Mouse (Mus musculus) embryonic facial prominence, embryonic 10.5 days (tissue): ENCODE measurements at regions not wholly inside any gene's neighbourhood (a gene's known extent, or its start where the extent isn't known, plus 50 kb on each side); places are given as distances from the start of the nearest gene placed in this dataset.

ENCODE experiments used
- DNase-seq: peaks from one replicate; pipeline ENCODE4 v3.0.0-alpha.2; 2017; ENCODE audit warnings: low spot score
- H3K27ac ChIP-seq: fragments of 300-500 bp; sonication (generic); replicated peaks from 2 replicates; pipeline ENCODE4 v1.5.1; 2016; ENCODE audit warnings: mild to moderate bottlenecking
- H3K27me3 ChIP-seq: fragments of 300-500 bp; sonication (generic); replicated peaks from 2 replicates; pipeline ENCODE4 v1.6.1; 2016; ENCODE audit warnings: low read depth, mild to moderate bottlenecking; ENCODE audit not compliant: poor library complexity, severe bottlenecking
- H3K36me3 ChIP-seq: fragments of 300-500 bp; sonication (generic); replicated peaks from 2 replicates; pipeline ENCODE4 v1.6.1; 2016; ENCODE audit warnings: mild to moderate bottlenecking, moderate library complexity
- H3K4me1 ChIP-seq: fragments of 300-500 bp; sonication (generic); 2 replicates; pipeline ENCODE4 v1.6.1; 2016
- H3K4me3 ChIP-seq: fragments of 300-500 bp; sonication (generic); 2 replicates; pipeline ENCODE4 v1.5.1; 2016; ENCODE audit warnings: mild to moderate bottlenecking, moderate library complexity
- H3K9me3 ChIP-seq: fragments of 300-500 bp; sonication (generic); 2 replicates; pipeline ENCODE4 v1.6.1; 2016; ENCODE audit warnings: mild to moderate bottlenecking
- WGBS: fragments of 180-500 bp; shearing (Covaris S2); methylation state at CpG from one replicate; pipeline ENCODE4 v1.1.7; 2016; 5-methylcytosine and 5-hydroxymethylcytosine counted together

DNA sequence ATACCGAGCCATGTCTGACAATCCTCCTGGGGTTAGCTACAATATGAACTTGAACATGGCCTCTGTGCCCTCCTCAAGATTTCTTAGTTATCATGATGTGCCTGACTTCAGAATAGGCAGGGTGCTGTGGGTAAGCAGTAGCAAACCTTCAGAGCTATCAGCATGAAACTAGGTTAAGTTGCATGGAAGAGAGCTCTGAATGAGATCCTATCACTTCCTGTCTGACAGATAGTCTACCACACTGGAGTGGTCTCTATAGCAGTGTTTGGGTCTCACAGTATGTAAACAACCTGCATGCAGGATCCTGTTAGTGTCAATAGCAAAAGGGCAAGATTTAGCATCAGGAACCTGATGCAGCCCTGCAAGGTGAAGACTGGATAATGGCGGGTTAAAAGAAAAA is 1092.3 kb downstream of the Gsdmc2 start:
- Histone ChIP-seq H3K4me3 (no peak overlapping the region), H3K36me3 (no peaks in the 10 kb centered on the region), H3K27ac (no peak overlapping the region), H3K27me3 (no peaks in the 10 kb centered on the region), H3K9me3 (no peaks in the 10 kb centered on the region), H3K4me1 (no peaks in the 10 kb centered on the region)
- 87% methylated on average over 2 of the region's 2 CpGs for WGBS
- DNase-seq, result no peak

GRCm38 (mm10) chr15:62743879-62744278 is 1101.1 kb downstream of the Gsdmc2 start:
- Histone ChIP-seq H3K9me3 (no peaks in the 10 kb centered on the region), H3K36me3 (no peaks in the 10 kb centered on the region), H3K4me1 (no peaks in the 10 kb centered on the region), H3K4me3 (no peak overlapping the region), H3K27me3 (no peaks in the 10 kb centered on the region), H3K27ac (no peak overlapping the region)
- 72% methylated on average over 3 of the region's 3 CpGs for WGBS
- DNase-seq, result no peak

DNA sequence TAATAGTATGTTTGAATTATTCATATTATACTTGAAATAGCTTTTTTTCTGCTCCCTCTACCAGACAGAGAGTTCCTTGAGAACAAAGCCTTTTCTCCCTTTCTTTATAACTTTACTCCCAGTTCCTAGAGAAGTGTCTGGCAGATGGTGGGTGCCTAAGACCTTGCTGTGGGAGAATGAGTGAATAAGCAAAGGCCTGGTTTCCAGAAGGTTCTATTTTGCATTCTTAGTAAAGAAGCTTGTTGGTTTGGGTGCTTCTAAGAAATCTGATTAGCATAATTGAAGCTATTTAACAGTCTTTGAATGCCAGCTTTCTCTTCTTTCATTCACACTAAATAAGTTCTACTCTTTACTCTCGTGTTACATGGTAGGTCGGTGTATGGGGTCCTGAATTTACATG is 1104.2 kb downstream of the Gsdmc2 start:
- Histone ChIP-seq H3K36me3 (no peaks in the 10 kb centered on the region), H3K27ac (no peak overlapping the region), H3K4me3 (no peak overlapping the region), H3K4me1 (no peaks in the 10 kb centered on the region), H3K9me3 (no peaks in the 10 kb centered on the region), H3K27me3 (no peaks in the 10 kb centered on the region)
- WGBS, result 77% methylated on average over 2 of the region's 2 CpGs
- no peak for DNase-seq

DNA sequence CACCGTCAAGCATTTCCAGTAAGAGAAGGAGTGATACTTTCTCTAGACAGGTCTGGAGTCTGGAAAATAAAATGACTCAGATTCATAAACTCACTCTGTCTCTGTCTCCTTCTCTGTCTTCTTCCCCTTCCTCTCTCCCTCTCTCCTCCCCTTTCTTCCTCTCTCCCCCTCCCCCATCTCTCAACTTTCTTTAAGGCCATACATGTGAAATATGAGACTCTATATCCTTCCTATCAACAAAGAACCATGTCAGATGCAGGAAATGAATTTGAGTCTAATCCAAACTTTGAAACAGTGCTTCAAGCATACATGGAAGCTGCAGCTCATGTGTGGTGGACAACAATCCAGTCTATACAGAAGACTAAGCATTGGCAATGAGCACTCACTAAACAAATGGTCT is 1109.6 kb downstream of the Gsdmc2 start:
- DNase-seq, result no peak
- no peak overlapping the region for H3K4me3 ChIP-seq
- H3K27ac ChIP-seq, result no peak overlapping the region
- no peaks in the 10 kb centered on the region for H3K27me3 ChIP-seq
- 79% methylated on average over 1 of the region's 1 CpGs for WGBS
- H3K36me3 ChIP-seq, result no peaks in the 10 kb centered on the region
- no peaks in the 10 kb centered on the region for H3K9me3 ChIP-seq
- peaks cover 4% of the 10 kb centered on the region for H3K4me1 ChIP-seq

DNA sequence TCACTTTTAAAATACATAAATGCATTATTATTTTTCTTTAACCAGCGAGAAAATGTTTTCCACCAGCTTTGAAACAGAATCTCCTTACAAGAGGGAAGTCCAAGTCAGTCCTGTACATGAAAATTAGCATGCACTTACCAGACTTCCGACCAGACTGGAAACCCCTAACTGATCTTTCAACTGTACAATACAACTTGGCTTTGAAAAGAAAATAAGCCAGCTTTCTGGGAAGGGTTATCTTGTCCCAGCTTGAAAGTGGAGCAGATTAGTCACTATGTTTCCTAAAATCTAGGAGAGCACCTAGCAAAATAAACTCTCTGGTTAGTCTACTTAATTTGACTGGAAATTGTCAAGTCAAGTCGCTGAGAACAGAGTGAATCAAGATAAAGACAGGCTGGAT is 1110.1 kb downstream of the Gsdmc2 start:
- Histone ChIP-seq H3K36me3 (no peaks in the 10 kb centered on the region), H3K27ac (no peak overlapping the region), H3K4me1 (peaks cover 4% of the 10 kb centered on the region), H3K27me3 (no peaks in the 10 kb centered on the region), H3K9me3 (no peaks in the 10 kb centered on the region), H3K4me3 (no peak overlapping the region)
- 75% methylated on average over 3 of the region's 3 CpGs for WGBS
- DNase-seq, result no peak

DNA sequence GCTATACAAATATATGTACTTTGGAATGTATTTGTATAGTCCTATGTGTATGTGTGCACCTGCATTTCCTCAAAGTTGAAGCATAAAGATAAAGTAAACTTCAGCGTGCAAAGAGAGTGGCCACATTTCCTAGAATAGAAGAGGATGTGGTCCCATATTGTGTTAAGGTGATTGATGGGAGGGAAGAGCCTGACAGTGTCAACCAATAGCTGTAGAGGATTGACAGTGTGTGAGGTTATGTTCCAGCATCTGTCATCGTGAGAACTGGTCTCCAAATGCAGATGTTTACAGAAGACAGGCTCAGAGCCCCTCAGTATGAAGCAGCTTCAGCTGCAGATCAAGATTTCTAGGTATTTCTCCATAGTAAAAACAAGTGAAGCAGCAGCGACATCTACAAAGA is 1114.5 kb downstream of the Gsdmc2 start:
- Histone ChIP-seq H3K27me3 (no peaks in the 10 kb centered on the region), H3K4me3 (no peak overlapping the region), H3K4me1 (peaks cover 3% of the 10 kb centered on the region), H3K9me3 (no peaks in the 10 kb centered on the region), H3K36me3 (no peaks in the 10 kb centered on the region), H3K27ac (no peak overlapping the region)
- 81% methylated on average over 3 of the region's 3 CpGs for WGBS
- DNase-seq, result no peak

- WGBS, result 56% methylated on average over 3 of the region's 3 CpGs
- Histone ChIP-seq H3K4me3 (no peak overlapping the region), H3K4me1 (no peaks in the 10 kb centered on the region), H3K27ac (no peak overlapping the region), H3K36me3 (no peaks in the 10 kb centered on the region), H3K27me3 (no peaks in the 10 kb centered on the region), H3K9me3 (no peaks in the 10 kb centered on the region)
- no peak for DNase-seq
Measured at GRCm38 (mm10) chr15:62714265-62714664, 1130.7 kb downstream of the Gsdmc2 start.

- H3K9me3 ChIP-seq, result no peaks in the 10 kb centered on the region
- no peak overlapping the region for H3K27ac ChIP-seq
- no peaks in the 10 kb centered on the region for H3K27me3 ChIP-seq
- no peaks in the 10 kb centered on the region for H3K4me1 ChIP-seq
- 85% methylated on average over 9 of the region's 9 CpGs for WGBS
- H3K36me3 ChIP-seq, result no peaks in the 10 kb centered on the region
- no peak overlapping the region for H3K4me3 ChIP-seq
- DNase-seq, result no peak
Measured at GRCm38 (mm10) chr15:62712543-62713131, 1132.3 kb downstream of the Gsdmc2 start.

DNA sequence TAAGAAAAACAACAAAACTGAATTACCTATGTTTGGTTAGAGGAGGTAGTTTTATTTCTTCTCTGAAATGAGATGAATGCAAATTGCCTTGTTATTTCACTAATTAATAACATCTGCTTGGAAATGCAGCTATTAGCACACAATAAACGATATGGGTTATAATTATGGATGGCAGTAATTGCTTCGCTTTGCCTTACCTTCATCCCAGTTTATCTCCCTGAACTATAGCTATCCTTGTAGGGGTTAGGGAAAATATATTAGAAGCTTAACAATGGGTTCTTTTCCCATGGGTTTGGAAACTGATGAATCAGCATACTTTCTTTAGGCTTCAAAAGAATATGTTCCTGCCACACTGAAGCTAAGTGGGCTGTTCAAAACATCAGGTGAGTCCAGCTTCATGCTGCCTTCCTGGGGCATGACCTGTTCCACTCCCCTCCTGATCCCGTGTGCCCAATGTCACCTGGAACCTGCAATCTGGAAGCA is 1132.9 kb downstream of the Gsdmc2 start:
- no peaks in the 10 kb centered on the region for H3K4me1 ChIP-seq
- H3K36me3 ChIP-seq, result no peaks in the 10 kb centered on the region
- H3K4me3 ChIP-seq, result no peak overlapping the region
- no peaks in the 10 kb centered on the region for H3K9me3 ChIP-seq
- no peak for DNase-seq
- no peaks in the 10 kb centered on the region for H3K27me3 ChIP-seq
- H3K27ac ChIP-seq, result no peak overlapping the region
- WGBS, result 80% methylated on average over 3 of the region's 3 CpGs

- 95% methylated on average over 2 of the region's 2 CpGs for WGBS
- H3K4me3 ChIP-seq, result no peak overlapping the region
Measured at GRCm38 (mm10) chr15:62709546-62709945, 1135.4 kb downstream of the Gsdmc2 start.

DNA sequence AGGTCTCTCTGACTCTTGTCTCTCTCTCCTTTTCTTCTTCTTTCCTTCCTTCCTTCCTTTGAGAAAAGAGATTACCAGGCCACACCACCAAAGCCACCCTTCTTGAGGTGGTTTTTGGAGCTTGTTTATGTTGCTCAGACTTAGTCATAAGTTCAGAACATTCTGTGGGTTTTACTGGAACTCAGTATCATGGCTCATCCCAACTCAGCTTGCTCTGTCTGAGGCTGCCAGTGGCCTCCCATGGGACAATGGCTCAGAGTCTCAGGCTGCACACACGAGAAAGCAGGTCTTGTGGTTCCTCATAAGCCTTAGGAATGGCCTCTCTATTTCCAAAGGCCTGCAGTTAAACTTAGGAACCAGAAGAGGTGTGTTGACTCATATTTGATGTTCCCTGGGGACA is 1146.4 kb downstream of the Gsdmc2 start:
- Histone ChIP-seq H3K4me1 (no peaks in the 10 kb centered on the region), H3K4me3 (no peak overlapping the region), H3K27ac (no peak overlapping the region), H3K36me3 (no peaks in the 10 kb centered on the region), H3K27me3 (no peaks in the 10 kb centered on the region), H3K9me3 (no peaks in the 10 kb centered on the region)
- no peak for DNase-seq
- whole genome bisulfite sequencing, result 73% methylated on average over 1 of the region's 1 CpGs

More at GRCm38 (mm10) chr15:62709546-62709945, 1135.4 kb downstream of the Gsdmc2 start:
- DNase-seq, result no peak
- H3K27ac ChIP-seq, result no peak overlapping the region
- no peaks in the 10 kb centered on the region for H3K9me3 ChIP-seq
- H3K27me3 ChIP-seq, result no peaks in the 10 kb centered on the region
- H3K36me3 ChIP-seq, result no peaks in the 10 kb centered on the region
- H3K4me1 ChIP-seq, result no peaks in the 10 kb centered on the region

DNA sequence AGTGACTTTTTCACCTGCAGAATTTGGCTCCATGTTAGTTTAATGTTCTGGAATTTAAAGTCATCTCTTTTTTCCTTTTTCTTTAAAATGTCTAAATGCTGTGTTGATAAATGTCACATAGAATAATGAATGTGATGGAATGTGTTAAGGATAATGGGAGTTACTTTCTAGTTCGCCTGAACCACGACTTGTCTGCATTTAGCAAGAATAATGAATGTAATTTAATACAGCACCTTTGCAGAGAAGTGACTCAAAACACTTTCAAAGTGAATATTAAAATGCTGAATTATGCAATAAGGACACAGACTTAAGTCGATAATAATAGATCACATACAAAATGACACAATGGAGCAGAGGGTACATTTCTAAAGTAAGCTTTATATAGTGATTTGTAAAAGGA is 1150.2 kb downstream of the Gsdmc2 start:
- 75% methylated on average over 3 of the region's 3 CpGs for WGBS
- H3K36me3 ChIP-seq, result no peaks in the 10 kb centered on the region
- no peak for DNase-seq
- no peaks in the 10 kb centered on the region for H3K27me3 ChIP-seq
- H3K27ac ChIP-seq, result no peak overlapping the region
- H3K4me1 ChIP-seq, result no peaks in the 10 kb centered on the region
- H3K4me3 ChIP-seq, result no peak overlapping the region
- no peaks in the 10 kb centered on the region for H3K9me3 ChIP-seq

GRCm38 (mm10) chr15:62693671-62694070 is 1151.3 kb downstream of the Gsdmc2 start:
- Histone ChIP-seq H3K4me3 (no peak overlapping the region), H3K4me1 (no peaks in the 10 kb centered on the region), H3K27me3 (no peaks in the 10 kb centered on the region), H3K27ac (no peak overlapping the region), H3K9me3 (no peaks in the 10 kb centered on the region), H3K36me3 (no peaks in the 10 kb centered on the region)
- WGBS, result 93% methylated on average over 10 of the region's 10 CpGs
- no peak for DNase-seq

GRCm38 (mm10) chr15:62673410-62673809 is 1171.6 kb downstream of the Gsdmc2 start:
- no peak for DNase-seq
- H3K27me3 ChIP-seq, result no peaks in the 10 kb centered on the region
- no peaks in the 10 kb centered on the region for H3K36me3 ChIP-seq
- H3K27ac ChIP-seq, result no peak overlapping the region
- no peak overlapping the region for H3K4me3 ChIP-seq
- H3K4me1 ChIP-seq, result no peaks in the 10 kb centered on the region
- WGBS, result 82% methylated on average over 4 of the region's 4 CpGs
- no peaks in the 10 kb centered on the region for H3K9me3 ChIP-seq
